Mouse (Mus musculus): ENCODE results near the gene Dscaml1.

DNA sequence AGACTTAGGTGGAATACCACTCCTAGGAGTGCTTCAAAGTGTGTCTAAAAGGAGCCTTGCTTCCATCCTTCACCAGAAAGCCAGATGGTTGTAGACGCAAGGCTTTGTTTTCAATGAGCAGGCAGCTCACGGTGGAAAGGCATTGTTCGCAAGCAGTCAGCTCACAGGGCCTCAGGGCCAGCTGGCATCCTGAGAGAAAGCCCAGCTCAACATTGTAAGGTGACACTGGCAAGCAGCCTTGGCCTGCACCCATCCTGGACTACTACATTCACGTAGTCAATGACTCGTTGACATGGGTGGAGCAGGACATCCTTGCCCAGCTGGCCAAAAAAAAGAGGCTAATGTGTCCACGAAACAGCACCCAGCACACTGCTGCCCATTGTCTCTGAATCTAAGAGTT, 134.6 kb downstream of the Dscaml1 start:
- TF ChIP-seq CTCF (IDR thresholded peaks at IDR 0.05; ENCODE audit: borderline replicate concordance, control insufficient read depth, extremely low read depth, insufficient read depth, low read length, poor library complexity) (no peak), POLR2A (IDR thresholded peaks at IDR 0.05; ENCODE audit: control insufficient read depth, extremely low read depth, insufficient read depth, low read length, poor library complexity) (no peak)

Data from thymus, adult 2 months (tissue).